Mouse (Mus musculus) hindbrain, embryonic 13.5 days (tissue): ENCODE results near the gene Atg3. TPM values are rescaled to one million over a fixed set of nuclear protein-coding genes. Genes with fewer than 3 reads are reported as not detected.

Experiments
- ATAC-seq: fragments of 200-750 bp; cut with Nextera tagmentation; 2 replicates; pipeline ENCODE4 v1.8.0; 2017; ENCODE audit warnings: moderate TSS enrichment; ENCODE audit not compliant: low FRiP score
- H3K27ac ChIP-seq: fragments of 300-500 bp; sonication (generic); 2 replicates; pipeline ENCODE4 v1.5.1; 2015; ENCODE audit warnings: inconsistent platforms, mild to moderate bottlenecking, moderate library complexity
- H3K27me3 ChIP-seq: fragments of 300-500 bp; sonication (generic); 2 replicates; pipeline ENCODE4 v1.6.1; 2015; ENCODE audit warnings: mild to moderate bottlenecking, inconsistent platforms
- H3K36me3 ChIP-seq: fragments of 300-500 bp; sonication (generic); 2 replicates; pipeline ENCODE4 v1.6.1; 2015; ENCODE audit warnings: mild to moderate bottlenecking, inconsistent platforms
- H3K4me1 ChIP-seq: fragments of 300-500 bp; sonication (generic); replicated peaks from 2 replicates; pipeline ENCODE4 v1.6.1; 2015; ENCODE audit warnings: inconsistent platforms
- H3K4me2 ChIP-seq: fragments of 300-500 bp; sonication (generic); 2 replicates; pipeline ENCODE4 v1.6.1; 2015; ENCODE audit warnings: inconsistent platforms, mild to moderate bottlenecking, moderate library complexity
- H3K4me3 ChIP-seq: fragments of 300-500 bp; sonication (generic); 2 replicates; pipeline ENCODE4 v1.5.1; 2015; ENCODE audit warnings: mild to moderate bottlenecking, inconsistent platforms
- H3K9ac ChIP-seq: fragments of 300-500 bp; sonication (generic); 2 replicates; pipeline ENCODE4 v1.6.1; 2015; ENCODE audit warnings: mild to moderate bottlenecking, inconsistent platforms
- H3K9me3 ChIP-seq: fragments of 300-500 bp; sonication (generic); 2 replicates; pipeline ENCODE4 v1.6.1; 2016; ENCODE audit warnings: inconsistent platforms
- WGBS: fragments of 180-500 bp; shearing (Covaris S2); methylation state at CpG from one replicate; pipeline ENCODE4 v1.1.7; 2015; 5-methylcytosine and 5-hydroxymethylcytosine counted together
- polyA plus RNA-seq: library from polyadenylated mRNA; unstranded; fragments of >200 nt; fragmentation: Nextera tagmentation; extraction: Ambion mirVana; gene quantifications from 2 replicates; pipeline ENCODE4 v1.2.1, GENCODE M21; 2015

Gene Atg3
- 51.6 and 53.4 TPM in 2 replicates for polyA plus RNA-seq

DNA sequence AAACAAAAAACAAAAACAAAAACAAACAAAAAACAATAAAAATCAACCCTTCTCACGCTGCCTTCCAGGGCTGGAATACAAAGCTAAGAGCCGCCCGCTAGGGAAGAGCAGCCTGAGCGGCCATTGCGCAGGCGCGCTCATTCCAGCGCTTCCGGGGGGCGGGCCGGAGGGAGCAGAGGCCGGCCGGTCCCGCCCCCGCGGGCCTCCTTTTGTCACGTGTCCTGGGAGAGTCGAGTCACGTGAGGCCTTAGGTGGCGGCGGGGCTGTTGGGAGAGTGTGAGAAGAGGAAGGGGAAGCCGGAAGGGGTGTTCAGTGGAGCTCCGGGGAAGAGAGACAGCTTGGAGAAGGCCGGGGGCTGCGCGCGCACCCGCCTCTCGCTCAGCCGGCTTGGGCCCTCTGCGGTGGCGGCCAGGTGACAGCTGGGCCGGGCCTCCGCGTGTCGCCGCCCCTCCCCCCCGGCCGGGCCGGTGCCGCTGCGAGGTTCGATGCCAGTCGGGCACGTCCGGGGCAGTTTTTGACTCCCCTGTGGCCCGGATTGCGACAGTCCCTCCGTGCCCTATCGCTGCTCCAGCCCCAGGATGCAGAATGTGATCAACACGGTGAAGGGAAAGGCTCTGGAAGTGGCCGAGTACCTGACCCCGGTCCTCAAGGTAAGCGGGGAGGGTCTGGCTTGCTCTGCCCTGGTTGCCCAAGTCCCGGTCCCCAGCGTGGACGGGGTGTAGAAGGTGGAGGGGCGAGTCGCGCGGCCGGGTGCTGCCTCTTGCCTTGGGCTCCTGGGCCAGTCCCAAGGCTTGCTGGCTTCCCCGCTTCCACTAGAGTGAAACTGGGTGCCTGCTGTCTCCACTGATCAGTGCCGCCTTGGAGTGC, at the start of gene Atg3, which contains the start of gene Slc35a5:
Atg3 (plus strand) TSS at position 264 of the 867 bp plus-strand sequence.
Slc35a5 (minus strand) TSS at position 185 of the 867 bp plus-strand sequence.
- Histone ChIP-seq H3K36me3 (peaks cover 17% of the 10 kb centered on the region), H3K4me3 (peak within 1 kb of the TSS; percentile 87), H3K4me2 (peak within 1 kb of the TSS; percentile 75), H3K9ac (peak within 1 kb of the TSS; percentile 91), H3K27ac (peak within 1 kb of the TSS; percentile 95), H3K9me3 (no peaks in the 10 kb centered on the region), H3K27me3 (no peaks in the 10 kb centered on the region), H3K4me1 (peaks cover 34% of the 10 kb centered on the region)
- ATAC-seq: peak; percentile 99
- WGBS: under 1% methylated on average over 54 of the region's 64 CpGs

DNA sequence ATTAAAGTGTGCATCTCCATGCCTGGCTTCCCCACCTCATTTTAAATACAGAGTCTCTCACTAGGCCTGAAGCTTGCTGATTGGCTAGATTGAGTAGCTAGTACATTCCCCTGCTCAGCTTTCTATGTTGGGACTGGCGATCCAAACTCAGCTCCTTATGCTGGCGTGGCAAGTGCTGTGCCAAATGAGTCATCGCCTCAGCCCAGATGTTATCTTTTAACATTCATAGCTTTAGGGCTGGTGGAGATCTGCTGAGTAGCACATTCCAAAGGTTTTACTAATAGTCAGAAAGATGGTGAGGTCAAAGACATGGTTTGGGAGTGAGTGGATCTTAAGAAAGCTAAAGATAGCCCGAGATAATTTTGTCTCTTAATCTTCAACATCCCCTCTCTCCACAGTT, 48.1 kb upstream of the Atg3 start:
- Histone ChIP-seq H3K27me3 (no peaks in the 10 kb centered on the region), H3K9ac (no peak overlapping the region), H3K4me1 (no peaks in the 10 kb centered on the region), H3K4me2 (no peak overlapping the region), H3K9me3 (no peaks in the 10 kb centered on the region), H3K4me3 (no peak overlapping the region), H3K36me3 (no peaks in the 10 kb centered on the region), H3K27ac (no peak overlapping the region)
- WGBS: 78% methylated on average over 4 of the region's 4 CpGs
- no peak for ATAC-seq

DNA sequence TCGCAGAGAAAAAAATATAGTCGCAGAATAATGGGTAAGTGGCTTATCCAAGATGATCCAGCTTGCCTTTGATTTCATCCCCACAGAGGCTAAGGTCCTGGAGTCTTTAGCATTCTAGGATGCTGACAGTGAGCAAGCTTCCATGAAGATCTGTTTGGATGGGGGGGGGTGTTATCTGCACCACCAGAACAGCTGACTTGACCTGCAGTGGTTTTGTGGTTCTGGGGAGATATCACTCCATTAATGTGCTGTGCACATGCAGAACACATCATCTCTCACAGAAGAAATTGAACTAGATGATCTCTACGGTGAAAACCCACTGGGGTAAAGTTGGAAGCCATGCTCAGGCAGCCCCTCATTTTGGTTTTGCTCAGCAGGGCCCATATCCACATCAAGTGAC, 41.4 kb upstream of the Atg3 start:
- no peak overlapping the region for H3K27ac ChIP-seq
- H3K4me3 ChIP-seq: no peak overlapping the region
- H3K9ac ChIP-seq: no peak overlapping the region
- no peaks in the 10 kb centered on the region for H3K9me3 ChIP-seq
- no peak for ATAC-seq
- H3K4me2 ChIP-seq: no peak overlapping the region
- H3K36me3 ChIP-seq: no peaks in the 10 kb centered on the region
- 94% methylated on average over 3 of the region's 3 CpGs for WGBS
- H3K4me1 ChIP-seq: no peaks in the 10 kb centered on the region
- no peaks in the 10 kb centered on the region for H3K27me3 ChIP-seq

DNA sequence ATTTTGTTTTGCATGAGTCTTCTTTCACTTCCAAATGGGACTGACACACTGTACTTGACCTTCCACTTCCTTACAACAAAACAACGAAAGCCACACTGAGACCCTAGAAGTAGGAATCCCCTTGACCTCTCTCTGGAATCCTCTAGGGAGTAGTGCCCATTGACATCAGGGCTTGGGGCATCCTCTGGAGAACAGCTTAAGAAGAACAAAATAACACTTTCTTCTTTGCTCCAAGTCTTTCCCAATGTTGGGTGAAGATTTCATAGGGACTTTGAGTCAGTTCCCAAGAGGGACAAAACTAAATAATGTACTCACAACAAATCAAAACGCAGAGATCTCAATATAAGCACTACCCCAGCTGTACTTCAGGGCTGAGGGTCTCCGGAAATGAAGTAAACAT, 39.8 kb upstream of the Atg3 start:
- Histone ChIP-seq H3K9me3 (no peaks in the 10 kb centered on the region), H3K4me1 (no peaks in the 10 kb centered on the region), H3K9ac (no peak overlapping the region), H3K27ac (no peak overlapping the region), H3K36me3 (no peaks in the 10 kb centered on the region), H3K27me3 (no peaks in the 10 kb centered on the region), H3K4me3 (no peak overlapping the region), H3K4me2 (no peak overlapping the region)
- 78% methylated on average over 3 of the region's 3 CpGs for WGBS
- no peak for ATAC-seq

DNA sequence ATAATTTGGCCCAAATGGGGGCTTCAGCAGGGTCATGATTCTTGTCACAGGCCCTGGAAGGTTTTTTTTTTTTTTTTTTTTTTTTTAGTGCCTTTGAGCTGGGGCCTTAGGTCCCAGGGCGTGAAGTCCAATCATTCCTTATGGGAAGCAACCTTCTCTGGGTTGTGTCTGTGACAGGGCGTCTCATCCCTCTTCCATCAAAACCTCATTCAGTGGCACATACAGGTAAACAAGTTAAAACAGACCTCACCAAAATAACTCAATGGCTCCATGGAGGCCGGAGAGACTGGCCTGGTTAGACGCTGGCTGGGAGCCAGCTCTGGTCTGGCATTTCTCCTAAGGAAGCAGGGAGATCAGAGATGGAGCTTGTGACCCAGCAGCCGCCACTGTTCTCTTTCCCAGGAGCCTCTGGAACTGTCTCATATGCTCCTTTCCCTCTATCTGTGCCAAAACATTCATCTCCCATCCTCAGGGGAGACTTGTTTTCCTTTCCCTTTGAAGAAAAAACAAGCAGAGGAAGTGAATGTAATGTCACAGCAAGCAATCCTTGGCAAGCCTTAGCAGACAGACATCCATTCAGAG, 37.6 kb upstream of the Atg3 start:
- Histone ChIP-seq H3K4me3 (no peak overlapping the region), H3K27ac (no peak overlapping the region), H3K9me3 (no peaks in the 10 kb centered on the region), H3K9ac (no peak overlapping the region), H3K36me3 (no peaks in the 10 kb centered on the region), H3K4me1 (no peaks in the 10 kb centered on the region), H3K27me3 (no peaks in the 10 kb centered on the region), H3K4me2 (no peak overlapping the region)
- no peak; the same call in 1 of the 2 replicates for ATAC-seq
- WGBS: 69% methylated on average over 5 of the region's 5 CpGs

DNA sequence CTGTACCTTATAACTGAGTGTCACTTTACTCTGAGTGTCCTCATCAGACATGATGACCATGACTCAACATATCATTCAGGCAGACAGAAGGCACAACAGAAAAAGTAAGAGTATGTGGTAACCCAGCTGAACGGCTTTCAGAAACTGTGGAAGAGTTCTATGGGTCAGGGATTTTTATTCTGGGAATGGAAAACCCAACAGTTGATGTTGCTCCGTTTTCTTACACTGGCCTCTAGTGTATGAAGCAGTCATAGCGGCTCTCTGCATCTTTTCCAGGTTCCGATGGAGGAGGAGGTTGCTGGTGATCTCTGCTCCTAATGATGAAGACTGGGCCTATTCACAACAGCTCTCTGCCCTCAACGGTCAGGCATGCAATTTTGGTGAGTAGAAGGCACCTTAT, 36.0 kb upstream of the Atg3 start:
- Histone ChIP-seq H3K36me3 (no peaks in the 10 kb centered on the region), H3K4me3 (no peak overlapping the region), H3K9ac (no peak overlapping the region), H3K9me3 (no peaks in the 10 kb centered on the region), H3K4me2 (no peak overlapping the region), H3K4me1 (no peaks in the 10 kb centered on the region), H3K27me3 (no peaks in the 10 kb centered on the region), H3K27ac (no peak overlapping the region)
- no peak for ATAC-seq
- WGBS: 72% methylated on average over 5 of the region's 5 CpGs

DNA sequence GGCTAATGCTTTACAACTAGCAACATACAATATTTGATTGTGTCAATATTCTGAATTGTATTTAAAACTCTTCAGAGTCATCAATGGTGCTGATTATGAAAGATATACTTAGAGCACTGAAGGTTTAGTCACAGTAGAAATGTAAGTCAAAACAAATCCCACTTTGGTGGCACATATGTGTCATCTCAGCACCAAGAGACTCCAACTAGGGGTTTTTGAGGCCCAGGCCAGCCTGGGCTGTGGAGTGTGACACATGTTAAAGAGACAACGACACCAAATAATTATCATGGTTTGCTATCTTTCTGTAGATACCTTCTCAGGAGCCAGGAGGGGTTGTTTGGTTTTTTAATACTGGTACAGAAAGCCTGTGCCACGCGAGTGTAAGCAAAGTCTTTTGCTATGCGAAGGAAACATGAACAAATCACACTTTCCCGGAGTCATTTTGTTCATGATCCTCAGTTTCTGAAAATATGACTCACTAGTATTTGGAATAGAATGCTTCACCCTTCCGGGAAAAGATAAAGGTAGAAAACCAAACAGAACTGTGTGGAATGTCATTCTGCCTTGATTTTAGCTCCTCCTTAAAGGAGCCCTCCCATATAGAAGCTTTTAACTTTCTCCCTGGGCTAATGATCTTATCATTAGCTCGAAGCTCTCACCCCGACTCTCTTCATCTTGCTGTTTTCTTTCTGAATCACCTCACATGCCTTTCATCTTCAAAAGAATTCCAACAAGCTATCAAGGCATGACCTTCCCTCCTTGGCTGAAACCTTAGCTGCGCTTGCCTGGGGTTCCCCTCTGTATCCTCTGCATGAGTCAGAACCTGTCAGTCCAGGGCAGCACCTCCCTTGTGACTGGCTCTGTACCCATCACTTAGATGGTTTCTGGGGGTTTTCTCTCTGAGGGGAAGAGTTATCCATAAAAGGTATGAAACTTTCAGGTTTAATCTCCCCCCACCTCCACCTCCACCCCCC, 34.1 kb upstream of the Atg3 start:
- Histone ChIP-seq H3K4me2 (no peak overlapping the region), H3K4me1 (no peaks in the 10 kb centered on the region), H3K4me3 (no peak overlapping the region), H3K27me3 (no peaks in the 10 kb centered on the region), H3K9ac (no peak overlapping the region), H3K9me3 (no peaks in the 10 kb centered on the region), H3K27ac (no peak overlapping the region), H3K36me3 (no peaks in the 10 kb centered on the region)
- 81% methylated on average over 9 of the region's 9 CpGs for WGBS
- ATAC-seq: no peak

DNA sequence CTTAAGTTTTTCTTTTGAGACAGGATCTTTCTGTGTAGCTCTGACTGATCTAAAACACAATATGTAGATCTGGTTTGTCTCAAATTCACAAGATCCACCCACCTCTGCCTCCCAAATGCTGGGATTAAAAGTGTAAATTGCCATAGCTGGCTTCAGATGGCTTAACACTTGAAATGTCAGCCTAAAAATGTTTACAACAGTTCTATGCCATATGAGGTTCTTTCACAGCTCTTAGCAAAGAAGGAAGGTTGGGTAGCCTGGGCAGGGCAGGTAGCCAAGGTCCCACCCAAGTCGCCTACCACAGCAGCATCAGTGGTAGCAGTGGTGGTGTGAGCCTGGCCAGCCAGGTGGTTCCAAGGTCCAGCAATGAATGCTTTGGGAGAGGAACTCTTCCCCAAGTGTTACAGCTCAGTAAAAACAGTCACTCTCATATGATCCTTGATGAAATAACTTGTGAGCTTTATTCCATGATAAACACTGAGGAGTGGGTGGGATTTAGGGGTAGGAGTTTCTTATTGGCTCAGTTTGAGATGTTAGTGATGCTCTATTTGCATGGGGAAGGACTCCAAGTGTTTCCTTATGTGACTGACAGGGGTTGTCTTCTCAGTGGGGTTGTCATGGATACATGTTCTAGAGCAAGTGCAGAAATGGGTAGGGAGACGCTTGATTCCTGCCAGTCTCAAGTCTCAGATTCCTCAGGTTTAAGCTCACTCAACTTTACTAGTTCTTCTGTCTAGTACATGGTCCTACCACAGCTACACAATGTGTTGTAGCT, 30.5 kb upstream of the Atg3 start:
- no peaks in the 10 kb centered on the region for H3K4me1 ChIP-seq
- no peaks in the 10 kb centered on the region for H3K9me3 ChIP-seq
- H3K4me3 ChIP-seq: no peak overlapping the region
- H3K27me3 ChIP-seq: no peaks in the 10 kb centered on the region
- H3K36me3 ChIP-seq: no peaks in the 10 kb centered on the region
- 91% methylated on average over 2 of the region's 2 CpGs for WGBS
- ATAC-seq: no peak
- no peak overlapping the region for H3K9ac ChIP-seq
- H3K4me2 ChIP-seq: no peak overlapping the region
- no peak overlapping the region for H3K27ac ChIP-seq

DNA sequence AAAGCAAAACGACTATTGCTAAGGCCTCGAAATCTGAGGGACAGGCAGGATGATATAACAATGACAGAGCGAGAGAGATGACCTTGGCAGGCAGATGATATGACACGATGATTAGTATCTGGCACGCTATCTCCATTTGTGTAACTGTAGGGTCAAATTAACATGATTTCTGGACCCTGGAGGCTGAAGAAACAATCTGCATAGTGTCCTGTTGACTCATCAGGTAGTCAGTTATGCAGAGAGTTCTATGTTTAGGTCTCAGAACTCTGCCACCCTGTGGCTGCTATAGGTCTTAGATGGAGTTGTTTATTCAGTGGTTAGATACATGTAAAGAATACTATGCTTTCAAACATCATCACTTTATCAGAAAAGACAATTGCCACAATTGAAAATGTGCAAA, 16.9 kb upstream of the Atg3 start:
- 97% methylated on average over 5 of the region's 5 CpGs for WGBS
- no peak for ATAC-seq
- H3K9ac ChIP-seq: no peak overlapping the region

DNA sequence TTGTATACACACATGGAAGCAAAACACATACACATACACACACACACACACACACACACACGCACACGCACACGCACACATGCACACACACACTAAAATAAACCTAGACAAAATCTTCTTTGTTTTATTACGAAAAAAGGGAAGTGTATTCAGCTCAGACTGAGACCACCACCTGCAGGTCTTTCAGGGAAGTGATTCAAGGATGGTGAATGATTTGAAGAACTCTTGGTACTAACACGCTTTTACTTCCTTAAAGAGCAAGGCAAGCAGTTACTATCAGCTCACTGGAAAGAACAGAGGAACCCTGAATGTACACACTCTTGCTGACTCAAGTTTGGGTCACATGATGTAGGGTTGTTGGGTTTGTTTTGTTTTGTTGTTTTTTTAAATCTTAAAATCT, 16.0 kb upstream of the Atg3 start:
- Histone ChIP-seq H3K27ac (no peak overlapping the region), H3K4me2 (no peak overlapping the region), H3K4me3 (no peak overlapping the region), H3K36me3 (peaks cover 81% of the 10 kb centered on the region), H3K9me3 (peaks cover 13% of the 10 kb centered on the region; the same call in 1 of the 2 replicates), H3K27me3 (no peaks in the 10 kb centered on the region), H3K4me1 (no peaks in the 10 kb centered on the region), H3K9ac (no peak overlapping the region)
- ATAC-seq: no peak
- 96% methylated on average over 5 of the region's 5 CpGs for WGBS

More for the DNA sequence above, 16.9 kb upstream of the Atg3 start:
- Histone ChIP-seq H3K4me1 (no peaks in the 10 kb centered on the region), H3K36me3 (peaks cover 73% of the 10 kb centered on the region), H3K4me2 (no peak overlapping the region), H3K9me3 (peaks cover 13% of the 10 kb centered on the region; the same call in 1 of the 2 replicates), H3K27me3 (no peaks in the 10 kb centered on the region), H3K27ac (no peak overlapping the region), H3K4me3 (no peak overlapping the region)

DNA sequence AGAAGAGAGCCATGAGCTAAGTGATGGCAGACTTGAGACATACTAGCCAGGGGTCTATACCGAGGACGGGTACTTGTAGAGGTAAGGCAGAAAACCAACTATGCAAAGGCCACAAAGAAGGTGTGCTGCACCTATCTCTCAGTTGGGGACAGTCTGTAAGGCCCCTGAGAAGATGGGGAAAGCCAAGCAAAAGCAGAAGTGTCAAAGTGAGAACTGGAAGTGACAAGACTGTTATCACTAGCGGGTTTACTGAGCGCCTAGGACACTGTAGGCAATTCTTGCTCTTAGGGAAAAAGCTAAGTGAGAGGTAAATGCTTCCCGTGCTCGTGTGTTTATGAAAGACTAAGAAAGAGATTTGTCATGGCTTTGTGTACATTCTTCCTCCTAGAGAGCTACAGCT, 13.5 kb upstream of the Atg3 start:
- Histone ChIP-seq H3K9me3 (peaks cover 4% of the 10 kb centered on the region; the same call in 1 of the 2 replicates), H3K9ac (no peak overlapping the region), H3K4me2 (no peak overlapping the region), H3K4me1 (no peaks in the 10 kb centered on the region), H3K36me3 (peaks cover 83% of the 10 kb centered on the region), H3K27me3 (no peaks in the 10 kb centered on the region), H3K4me3 (no peak overlapping the region), H3K27ac (no peak overlapping the region)
- ATAC-seq: no peak
- 90% methylated on average over 6 of the region's 6 CpGs for WGBS
